Mouse (Mus musculus) spleen, adult 2 months (tissue): ENCODE measurements around the gene H2al1j.
"Not testable (repeated sequence)": the region's sequence is repeated elsewhere in the genome, so short reads cannot be mapped to it uniquely, and the experiment has no call there.

Source experiments
- CTCF ChIP-seq: fragments of 200-500 bp; IDR thresholded peaks from 2 replicates; pipeline ENCODE4 v1.5.1; 2011; ENCODE audit warnings: mild to moderate bottlenecking, inconsistent platforms; ENCODE audit not compliant: insufficient read depth, insufficient read length, insufficient replicate concordance; ENCODE audit errors: extremely low read depth
- POLR2A ChIP-seq: fragments of 200-500 bp; IDR thresholded peaks from 2 replicates; pipeline ENCODE4 v1.6.1; 2011; ENCODE audit warnings: low read depth, low read length, inconsistent platforms

DNA sequence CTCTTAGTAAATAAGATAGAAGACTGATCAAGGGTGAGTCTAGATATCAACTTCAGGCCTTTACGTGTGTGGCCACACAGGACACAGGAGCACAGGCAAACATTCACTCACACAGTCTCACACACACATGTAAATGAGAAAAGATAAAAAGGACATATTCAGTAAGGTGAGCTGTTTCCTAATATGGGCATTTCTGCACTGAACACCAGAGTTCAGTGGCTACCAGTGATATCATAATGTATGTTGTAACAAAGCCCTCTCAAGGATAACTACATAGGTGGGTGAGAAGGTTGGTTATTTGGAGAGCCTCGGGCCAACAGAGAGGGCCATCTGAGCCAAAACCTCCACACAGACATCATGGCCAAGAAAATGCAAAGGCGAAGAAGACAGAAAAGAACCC, 16.0 kb upstream of the H2al1j start, which contains the start of gene H2al1e:
- TF ChIP-seq CTCF, POLR2A: not testable (repeated sequence)
